Mouse (Mus musculus) midbrain, embryonic 15.5 days (tissue): ENCODE measurements at regions not wholly inside any gene's neighbourhood (a gene's known extent, or its start where the extent isn't known, plus 50 kb on each side); places are given as distances from the start of the nearest gene placed in this dataset.

ENCODE experiments used
- ATAC-seq: fragments of 200-750 bp; cut with Nextera tagmentation; replicated peaks from 2 replicates; pipeline ENCODE4 v1.8.0; 2017; ENCODE audit warnings: moderate TSS enrichment
- H3K27ac ChIP-seq: fragments of 300-500 bp; sonication (generic); 2 replicates; pipeline ENCODE4 v1.5.1; 2015; ENCODE audit warnings: mild to moderate bottlenecking, inconsistent platforms
- H3K27me3 ChIP-seq: fragments of 300-500 bp; sonication (generic); replicated peaks from 2 replicates; pipeline ENCODE4 v1.6.1; 2015; ENCODE audit warnings: inconsistent platforms
- H3K36me3 ChIP-seq: fragments of 300-500 bp; sonication (generic); replicated peaks from 2 replicates; pipeline ENCODE4 v1.6.1; 2015; ENCODE audit warnings: inconsistent platforms
- H3K4me1 ChIP-seq: fragments of 300-500 bp; sonication (generic); 2 replicates; pipeline ENCODE4 v1.6.1; 2015; ENCODE audit warnings: inconsistent platforms
- H3K4me2 ChIP-seq: fragments of 300-500 bp; sonication (generic); 2 replicates; pipeline ENCODE4 v1.6.1; 2015; ENCODE audit warnings: inconsistent platforms, mild to moderate bottlenecking, moderate library complexity
- H3K4me3 ChIP-seq: fragments of 300-500 bp; sonication (generic); 2 replicates; pipeline ENCODE4 v1.5.1; 2015; ENCODE audit warnings: mild to moderate bottlenecking, inconsistent platforms
- H3K9ac ChIP-seq: fragments of 300-500 bp; sonication (generic); 2 replicates; pipeline ENCODE4 v1.6.1; 2015; ENCODE audit warnings: mild to moderate bottlenecking, inconsistent platforms
- H3K9me3 ChIP-seq: fragments of 300-500 bp; sonication (generic); 2 replicates; pipeline ENCODE4 v1.6.1; 2016; ENCODE audit warnings: inconsistent platforms
- WGBS: fragments of 180-500 bp; shearing (Covaris S2); methylation state at CpG from one replicate; pipeline ENCODE4 v1.1.7; 2015; ENCODE audit warnings: mixed read lengths; 5-methylcytosine and 5-hydroxymethylcytosine counted together

DNA sequence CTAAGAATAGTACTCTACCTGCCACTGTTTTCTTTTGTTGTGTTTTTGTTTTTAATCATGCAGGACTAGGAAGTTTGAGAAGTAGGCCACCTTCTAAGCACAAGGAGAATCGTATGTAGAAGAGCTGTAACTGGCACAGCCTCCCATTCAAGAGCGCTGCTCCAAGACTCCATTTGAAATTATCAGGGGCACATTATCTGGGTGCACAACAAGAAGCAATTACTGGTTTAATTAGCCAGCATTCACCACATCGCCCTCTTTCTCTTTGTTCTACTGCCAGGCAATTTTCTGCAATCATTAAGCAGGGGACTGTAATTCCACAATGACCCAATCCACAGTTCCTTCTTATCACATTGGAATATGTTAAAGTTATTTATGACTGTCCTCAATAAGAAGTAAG lies 1220.8 kb upstream of the Pabpc4l start:
- Histone ChIP-seq H3K27ac (no peak overlapping the region), H3K36me3 (no peaks in the 10 kb centered on the region), H3K4me2 (no peak overlapping the region), H3K4me1 (no peaks in the 10 kb centered on the region), H3K4me3 (no peak overlapping the region), H3K27me3 (no peaks in the 10 kb centered on the region), H3K9me3 (no peaks in the 10 kb centered on the region), H3K9ac (no peak overlapping the region)
- 0 out of 2 replicates have a peak, but pooled peaks have one; percentile 37 for ATAC-seq
- WGBS, result 42% methylated on average over 3 of the region's 3 CpGs

DNA sequence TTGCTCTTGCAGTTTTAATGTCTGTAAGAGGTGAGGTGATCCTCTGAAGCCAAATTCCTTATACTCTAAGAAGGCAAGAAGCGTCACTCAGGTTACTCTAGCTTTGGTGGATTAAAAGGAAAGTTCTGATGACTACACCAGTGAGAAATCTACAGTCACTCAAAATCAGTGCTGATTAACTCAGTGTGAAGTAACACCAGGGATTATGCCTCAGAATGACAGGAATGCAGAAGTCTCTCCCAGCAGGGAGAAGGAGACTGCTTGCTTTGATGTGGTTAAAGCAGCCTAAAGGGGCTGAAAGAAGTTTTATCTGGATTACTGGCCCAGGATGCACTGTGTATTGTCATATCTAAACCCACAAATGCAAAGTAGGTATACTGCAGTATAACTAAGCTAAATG lies 1214.5 kb upstream of the Pabpc4l start:
- Histone ChIP-seq H3K27me3 (no peaks in the 10 kb centered on the region), H3K4me2 (no peak overlapping the region), H3K4me1 (no peaks in the 10 kb centered on the region), H3K4me3 (no peak overlapping the region), H3K9ac (no peak overlapping the region), H3K36me3 (no peaks in the 10 kb centered on the region), H3K27ac (no peak overlapping the region), H3K9me3 (no peaks in the 10 kb centered on the region)
- 9% methylated on average over 1 of the region's 1 CpGs for WGBS
- ATAC-seq, result 0 out of 2 replicates have a peak, but pooled peaks have one; percentile 39

DNA sequence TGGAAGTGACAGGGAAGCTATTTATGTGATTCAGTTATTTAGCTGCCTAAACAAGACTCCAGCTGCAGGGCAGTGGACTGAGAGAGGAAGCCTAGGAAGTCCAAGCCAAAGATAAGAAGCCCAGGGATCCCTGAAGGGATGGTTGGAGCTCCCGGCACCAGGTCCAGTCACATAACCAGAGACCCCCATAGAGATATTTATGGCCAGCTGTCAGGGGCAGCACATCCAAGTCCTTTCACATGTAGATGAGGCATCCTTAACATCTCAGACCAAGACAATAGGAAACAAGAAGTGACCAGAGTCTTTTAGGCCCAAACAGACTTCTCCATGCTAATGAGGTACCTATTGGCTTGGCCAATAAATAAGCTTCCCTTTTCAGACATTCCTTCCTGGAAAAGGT lies 1212.5 kb upstream of the Pabpc4l start:
- H3K4me3 ChIP-seq, result no peak overlapping the region
- no peaks in the 10 kb centered on the region for H3K9me3 ChIP-seq
- H3K27ac ChIP-seq, result no peak overlapping the region
- H3K27me3 ChIP-seq, result no peaks in the 10 kb centered on the region
- H3K36me3 ChIP-seq, result no peaks in the 10 kb centered on the region
- no peak overlapping the region for H3K9ac ChIP-seq
- ATAC-seq, result no peak
- no peaks in the 10 kb centered on the region for H3K4me1 ChIP-seq
- no peak overlapping the region for H3K4me2 ChIP-seq
- WGBS, result 25% methylated on average over 1 of the region's 1 CpGs
